Comparison of ENCODE assay signal across 17 mouse cellular contexts in genomic region chr12:35668716-35669115, GRCm38 (mm10).
"Had no signal": no experiment of that assay in that cellular context is flagged by ENCODE, and none has a peak within 500 bp of the region (broad histone marks: within the 10 kb centered on the region; RNA-seq: fewer than 3 reads in every experiment).

No protein-coding gene starts in this region.

- H3K4me3 ChIP-seq: lung, embryonic 15.5 days; megakaryocyte, embryonic 14.5 days; midbrain, embryonic 13.5 days; midbrain, embryonic 15.5 days; neural tube, embryonic 12.5 days; stomach, embryonic 15.5 days had no signal

- H3K27me3 ChIP-seq: lung, embryonic 15.5 days; megakaryocyte, embryonic 14.5 days; midbrain, embryonic 13.5 days; midbrain, embryonic 15.5 days; neural tube, embryonic 12.5 days; stomach, embryonic 15.5 days had no signal

- H3K9ac ChIP-seq: lung, embryonic 15.5 days; midbrain, embryonic 13.5 days; midbrain, embryonic 15.5 days; neural tube, embryonic 12.5 days; stomach, embryonic 15.5 days had no signal

- H3K9me3 ChIP-seq: lung, embryonic 15.5 days; megakaryocyte, embryonic 14.5 days; midbrain, embryonic 13.5 days; midbrain, embryonic 15.5 days; neural tube, embryonic 12.5 days; stomach, embryonic 15.5 days had no signal

- H3K4me2 ChIP-seq: lung, embryonic 15.5 days; midbrain, embryonic 11.5 days; midbrain, embryonic 13.5 days; midbrain, embryonic 15.5 days; neural tube, embryonic 12.5 days; stomach, embryonic 15.5 days had no signal

- H3K27ac ChIP-seq: lung, embryonic 15.5 days; macrophage; midbrain, embryonic 13.5 days; midbrain, embryonic 15.5 days; neural tube, embryonic 12.5 days; stomach, embryonic 15.5 days; stomach, postnatal 0 days had no signal

- DNase-seq: lung, adult 2 months; lung, postnatal 14 days; lung, postnatal 36 days; right cerebral cortex, postnatal 14 days; thymus, adult 2 months; thymus, postnatal 25 days; thymus, postnatal 4 days had no signal

- H3K36me3 ChIP-seq: lung, embryonic 15.5 days; midbrain, embryonic 13.5 days; midbrain, embryonic 15.5 days; neural tube, embryonic 12.5 days; stomach, embryonic 15.5 days had no signal

- H3K4me1 ChIP-seq: lung, embryonic 15.5 days; midbrain, embryonic 13.5 days; midbrain, embryonic 15.5 days; neural tube, embryonic 12.5 days; stomach, embryonic 15.5 days had no signal

- ATAC-seq: lung, postnatal 0 days; midbrain, embryonic 13.5 days; midbrain, embryonic 15.5 days had no signal
